Mouse (Mus musculus) kidney, embryonic 14.5 days (tissue): ENCODE results near the gene Chmp1a. TPM values are rescaled to one million over a fixed set of nuclear protein-coding genes. Genes with fewer than 3 reads are reported as not detected.

Source experiments
- ATAC-seq: fragments of 200-750 bp; cut with Nextera tagmentation; 2 replicates; pipeline ENCODE4 v1.8.0; 2017; ENCODE audit warnings: moderate number of reproducible peaks, mild to moderate bottlenecking, moderate TSS enrichment, moderate library complexity; ENCODE audit not compliant: low FRiP score, low TSS enrichment
- H3K27ac ChIP-seq: fragments of 300-500 bp; sonication (generic); 2 replicates; pipeline ENCODE4 v1.5.1; 2014; ENCODE audit warnings: low read depth, mild to moderate bottlenecking, low read length, moderate library complexity, mixed read lengths
- H3K27me3 ChIP-seq: fragments of 300-500 bp; sonication (generic); 2 replicates; pipeline ENCODE4 v1.6.1; 2014; ENCODE audit warnings: mild to moderate bottlenecking, low read length; ENCODE audit not compliant: control insufficient read depth, insufficient read depth
- H3K36me3 ChIP-seq: fragments of 300-500 bp; sonication (generic); 2 replicates; pipeline ENCODE4 v1.6.1; 2014; ENCODE audit warnings: low read length, mixed read lengths; ENCODE audit not compliant: control insufficient read depth, insufficient read depth
- H3K4me1 ChIP-seq: fragments of 300-500 bp; sonication (generic); 2 replicates; pipeline ENCODE4 v1.6.1; 2014; ENCODE audit warnings: low read length, mixed read lengths; ENCODE audit not compliant: control insufficient read depth, insufficient read depth
- H3K4me2 ChIP-seq: fragments of 300-500 bp; sonication (generic); replicated peaks from 2 replicates; pipeline ENCODE4 v1.6.1; 2014; ENCODE audit warnings: low read depth, mild to moderate bottlenecking, low read length
- H3K4me3 ChIP-seq: fragments of 300-500 bp; sonication (generic); 2 replicates; pipeline ENCODE4 v1.5.1; 2014; ENCODE audit warnings: mild to moderate bottlenecking, low read length
- H3K9ac ChIP-seq: fragments of 300-500 bp; sonication (generic); 2 replicates; pipeline ENCODE4 v1.6.1; 2014; ENCODE audit warnings: low read depth, mild to moderate bottlenecking, low read length, moderate library complexity
- H3K9me3 ChIP-seq: fragments of 300-500 bp; sonication (generic); 2 replicates; pipeline ENCODE4 v1.6.1; 2016; ENCODE audit warnings: low read length; ENCODE audit not compliant: control insufficient read depth
- WGBS: fragments of 180-500 bp; shearing (Covaris S2); extraction: QIAGEN DNeasy Blood & Tissue Kit; methylation state at CpG from one replicate; pipeline ENCODE4 v1.1.7; 2014; 5-methylcytosine and 5-hydroxymethylcytosine counted together
- polyA plus RNA-seq: library from polyadenylated mRNA; unstranded; fragments of >200 nt; fragmentation: Nextera tagmentation; extraction: Ambion mirVana; gene quantifications from 2 replicates; pipeline ENCODE4 v1.2.1, GENCODE M21; 2014

Gene Chmp1a
- polyA plus RNA-seq, 1 experiment from 2014 or later: 85.2 TPM

GRCm38 (mm10) chr8:123248596-123248995 is 36.0 kb upstream of the Chmp1a start:
- Histone ChIP-seq H3K36me3 (peaks cover 65% of the 10 kb centered on the region), H3K27ac (no peak overlapping the region), H3K9me3 (no peaks in the 10 kb centered on the region), H3K4me2 (no peak overlapping the region), H3K27me3 (no peaks in the 10 kb centered on the region), H3K9ac (no peak overlapping the region), H3K4me3 (no peak overlapping the region), H3K4me1 (peaks cover 9% of the 10 kb centered on the region)
- WGBS: 90% methylated on average over 8 of the region's 8 CpGs
- no peak for ATAC-seq

GRCm38 (mm10) chr8:123247748-123248147 is 35.2 kb upstream of the Chmp1a start:
- H3K9ac ChIP-seq: no peak overlapping the region
- no peaks in the 10 kb centered on the region for H3K9me3 ChIP-seq
- H3K4me3 ChIP-seq: no peak overlapping the region
- no peak for ATAC-seq
- H3K27me3 ChIP-seq: no peaks in the 10 kb centered on the region
- H3K4me2 ChIP-seq: no peak overlapping the region
- H3K27ac ChIP-seq: no peak overlapping the region
- H3K36me3 ChIP-seq: peaks cover 68% of the 10 kb centered on the region
- 96% methylated on average over 6 of the region's 6 CpGs for WGBS
- peaks cover 4% of the 10 kb centered on the region; the same call in 1 of the 2 replicates for H3K4me1 ChIP-seq

- H3K36me3 ChIP-seq: peaks cover 62% of the 10 kb centered on the region
- no peak overlapping the region for H3K27ac ChIP-seq
- H3K9ac ChIP-seq: no peak overlapping the region
- WGBS: 89% methylated on average over 12 of the region's 12 CpGs
- no peak for ATAC-seq
- no peak overlapping the region for H3K4me2 ChIP-seq
- no peaks in the 10 kb centered on the region for H3K27me3 ChIP-seq
- no peaks in the 10 kb centered on the region for H3K9me3 ChIP-seq
- H3K4me3 ChIP-seq: no peak overlapping the region
- no peaks in the 10 kb centered on the region for H3K4me1 ChIP-seq
Observed at GRCm38 (mm10) chr8:123245543-123245942, 33.0 kb upstream of the Chmp1a start.

GRCm38 (mm10) chr8:123244382-123244781 is 31.8 kb upstream of the Chmp1a start:
- Histone ChIP-seq H3K9ac (no peak overlapping the region), H3K27ac (no peak overlapping the region), H3K4me1 (no peaks in the 10 kb centered on the region), H3K4me3 (no peak overlapping the region), H3K4me2 (no peak overlapping the region), H3K36me3 (peaks cover 54% of the 10 kb centered on the region), H3K27me3 (no peaks in the 10 kb centered on the region), H3K9me3 (no peaks in the 10 kb centered on the region)
- 95% methylated on average over 4 of the region's 4 CpGs for WGBS
- no peak for ATAC-seq

GRCm38 (mm10) chr8:123243053-123243452 is 30.5 kb upstream of the Chmp1a start:
- Histone ChIP-seq H3K9me3 (no peaks in the 10 kb centered on the region), H3K27ac (no peak overlapping the region), H3K36me3 (peaks cover 40% of the 10 kb centered on the region), H3K4me2 (no peak overlapping the region), H3K4me1 (no peaks in the 10 kb centered on the region), H3K9ac (no peak overlapping the region), H3K4me3 (no peak overlapping the region), H3K27me3 (no peaks in the 10 kb centered on the region)
- peak; percentile 53 for ATAC-seq
- 70% methylated on average over 11 of the region's 11 CpGs for WGBS

- Histone ChIP-seq H3K27ac (no peak overlapping the region), H3K9ac (no peak overlapping the region), H3K4me1 (no peaks in the 10 kb centered on the region), H3K27me3 (no peaks in the 10 kb centered on the region), H3K4me2 (no peak overlapping the region), H3K9me3 (no peaks in the 10 kb centered on the region), H3K4me3 (no peak overlapping the region), H3K36me3 (peaks cover 33% of the 10 kb centered on the region)
- WGBS: 78% methylated on average over 7 of the region's 7 CpGs
- ATAC-seq: no peak
Observed at GRCm38 (mm10) chr8:123242107-123242923, 29.8 kb upstream of the Chmp1a start.

GRCm38 (mm10) chr8:123239398-123239797 is 26.8 kb upstream of the Chmp1a start:
- Histone ChIP-seq H3K4me3 (no peak overlapping the region), H3K9ac (no peak overlapping the region), H3K9me3 (no peaks in the 10 kb centered on the region), H3K4me2 (no peak overlapping the region), H3K27ac (no peak overlapping the region), H3K36me3 (peaks cover 8% of the 10 kb centered on the region; the same call in 1 of the 2 replicates), H3K4me1 (peaks cover 13% of the 10 kb centered on the region), H3K27me3 (peaks cover 8% of the 10 kb centered on the region)
- 90% methylated on average over 10 of the region's 10 CpGs for WGBS
- no peak for ATAC-seq

GRCm38 (mm10) chr8:123235520-123236497 is 23.2 kb upstream of the Chmp1a start, which contains the start of gene Spata2l:
Gene Spata2l (minus strand): TSS chr8:123236233.
- peaks cover 13% of the 10 kb centered on the region for H3K27me3 ChIP-seq
- H3K9ac ChIP-seq: peak within 1 kb of the TSS; percentile 46
- peak within 1 kb of the TSS; percentile 93 for H3K4me2 ChIP-seq
- peak within 1 kb of the TSS; percentile 59 for H3K4me3 ChIP-seq
- no peaks in the 10 kb centered on the region for H3K9me3 ChIP-seq
- peak; percentile 90 for ATAC-seq
- peaks cover 13% of the 10 kb centered on the region for H3K4me1 ChIP-seq
- WGBS: 1% methylated on average over 57 of the region's 57 CpGs
- no peaks in the 10 kb centered on the region for H3K36me3 ChIP-seq
- no peak within 1 kb of the TSS for H3K27ac ChIP-seq
